Mouse (Mus musculus) limb, embryonic 12.5 days (tissue): Measurements from ENCODE around the gene Ltbp4. TPM values are rescaled to one million over a fixed set of nuclear protein-coding genes. Genes with fewer than 3 reads are reported as not detected.

Experiments used
- ATAC-seq: fragments of 200-750 bp; cut with Nextera tagmentation; 2 replicates; pipeline ENCODE4 v1.8.0; 2017; ENCODE audit warnings: low read depth, moderate TSS enrichment; ENCODE audit not compliant: insufficient number of reproducible peaks, insufficient read depth, low FRiP score, low TSS enrichment
- H3K27ac ChIP-seq: fragments of 300-500 bp; sonication (generic); 2 replicates; pipeline ENCODE4 v1.5.1; 2016; ENCODE audit warnings: mild to moderate bottlenecking, moderate library complexity
- H3K27me3 ChIP-seq: fragments of 300-500 bp; sonication (generic); 2 replicates; pipeline ENCODE4 v1.6.1; 2016; ENCODE audit warnings: mild to moderate bottlenecking, moderate library complexity
- H3K36me3 ChIP-seq: fragments of 300-500 bp; sonication (generic); 2 replicates; pipeline ENCODE4 v1.6.1; 2016; ENCODE audit warnings: mild to moderate bottlenecking, moderate library complexity
- H3K4me1 ChIP-seq: fragments of 300-500 bp; sonication (generic); replicated peaks from 2 replicates; pipeline ENCODE4 v1.6.1; 2016
- H3K4me2 ChIP-seq: fragments of 300-500 bp; sonication (generic); 2 replicates; pipeline ENCODE4 v1.6.1; 2016; ENCODE audit warnings: mild to moderate bottlenecking, moderate library complexity
- H3K4me3 ChIP-seq: fragments of 300-500 bp; sonication (generic); replicated peaks from 2 replicates; pipeline ENCODE4 v1.5.1; 2016; ENCODE audit warnings: mild to moderate bottlenecking
- H3K9ac ChIP-seq: fragments of 300-500 bp; sonication (generic); replicated peaks from 2 replicates; pipeline ENCODE4 v1.6.1; 2016; ENCODE audit warnings: mild to moderate bottlenecking, moderate library complexity
- H3K9me3 ChIP-seq: fragments of 300-500 bp; sonication (generic); 2 replicates; pipeline ENCODE4 v1.6.1; 2016; ENCODE audit warnings: mild to moderate bottlenecking, moderate library complexity
- WGBS: fragments of 180-500 bp; shearing (Covaris S2); methylation state at CpG from one replicate; pipeline ENCODE4 v1.1.7; 2016; 5-methylcytosine and 5-hydroxymethylcytosine counted together
- polyA plus RNA-seq: library from polyadenylated mRNA; unstranded; fragments of >200 nt; fragmentation: Nextera tagmentation; extraction: Ambion mirVana; gene quantifications from 2 replicates; pipeline ENCODE4 v1.2.1, GENCODE M21; 2016

Ltbp4 gene
- polyA plus RNA-seq, 1 experiment from 2014 or later: 15.8 TPM

DNA sequence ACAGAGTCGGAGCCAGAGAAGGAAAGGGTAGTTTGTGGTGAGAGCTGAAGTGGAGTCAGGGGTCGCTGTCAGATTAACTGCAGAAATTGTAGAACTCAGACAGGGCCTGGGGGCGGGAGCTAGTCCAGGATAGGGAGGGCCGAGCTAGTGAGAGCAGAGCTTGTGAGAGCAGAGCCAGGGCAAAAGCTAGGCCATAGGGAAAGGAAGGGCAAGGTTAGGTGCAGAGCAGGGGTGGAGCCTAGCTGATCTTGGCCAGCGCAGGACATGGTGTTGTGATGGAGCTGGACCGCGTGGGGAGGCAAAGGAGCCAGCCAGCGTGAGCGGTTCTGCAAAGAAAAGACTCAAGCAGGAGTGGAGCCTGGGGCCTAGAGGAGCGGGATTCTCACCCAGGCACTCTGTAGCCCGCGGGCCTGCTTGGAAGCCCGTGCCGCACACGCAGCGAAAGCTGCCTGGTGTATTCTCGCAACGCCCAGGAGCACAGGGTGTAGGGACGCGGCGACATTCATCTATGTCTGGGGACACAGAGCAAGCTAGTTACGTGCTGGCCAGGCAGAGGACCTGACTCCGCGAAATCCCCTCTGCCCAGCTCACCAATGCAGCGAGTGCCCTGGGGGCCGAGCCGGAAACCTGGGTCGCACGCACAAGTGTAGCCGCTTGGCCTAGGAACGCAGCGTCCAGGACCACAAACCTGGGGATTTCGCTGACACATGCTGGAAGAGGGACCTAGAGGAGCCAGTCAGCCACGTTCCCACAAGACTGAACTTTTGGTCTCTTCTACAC, 11.2 kb downstream of the Ltbp4 start:
- Histone ChIP-seq H3K27ac (no peak overlapping the region), H3K27me3 (peaks cover 94% of the 10 kb centered on the region), H3K4me1 (peaks cover 34% of the 10 kb centered on the region), H3K9ac (no peak overlapping the region; the same call in 1 of the 2 replicates), H3K4me2 (peak overlapping the region; percentile 57), H3K9me3 (no peaks in the 10 kb centered on the region), H3K36me3 (no peaks in the 10 kb centered on the region), H3K4me3 (peak overlapping the region; percentile 36)
- 29% methylated on average over 34 of the region's 34 CpGs for WGBS
- ATAC-seq: no peak

DNA sequence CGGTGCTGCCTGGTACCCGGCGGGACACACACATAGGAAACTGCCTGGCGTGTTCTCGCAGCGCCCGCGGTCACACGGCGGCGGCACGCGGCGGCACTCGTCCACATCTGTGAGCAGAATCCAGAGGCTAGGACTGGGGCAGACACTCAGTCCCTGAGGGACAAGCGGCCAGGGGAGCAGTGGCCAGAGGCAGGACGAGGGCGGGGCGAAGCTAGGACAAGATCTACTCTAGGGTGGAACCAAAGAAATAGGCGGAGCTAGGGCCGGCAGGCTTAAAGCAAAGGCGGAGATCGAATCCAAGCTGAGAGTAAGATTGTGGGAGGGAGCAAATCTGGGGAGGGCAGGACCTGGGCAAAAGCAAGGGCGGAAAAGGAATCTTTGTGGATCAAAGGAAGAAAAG, 11.8 kb downstream of the Ltbp4 start:
- H3K9ac ChIP-seq: no peak overlapping the region; the same call in 1 of the 2 replicates

DNA sequence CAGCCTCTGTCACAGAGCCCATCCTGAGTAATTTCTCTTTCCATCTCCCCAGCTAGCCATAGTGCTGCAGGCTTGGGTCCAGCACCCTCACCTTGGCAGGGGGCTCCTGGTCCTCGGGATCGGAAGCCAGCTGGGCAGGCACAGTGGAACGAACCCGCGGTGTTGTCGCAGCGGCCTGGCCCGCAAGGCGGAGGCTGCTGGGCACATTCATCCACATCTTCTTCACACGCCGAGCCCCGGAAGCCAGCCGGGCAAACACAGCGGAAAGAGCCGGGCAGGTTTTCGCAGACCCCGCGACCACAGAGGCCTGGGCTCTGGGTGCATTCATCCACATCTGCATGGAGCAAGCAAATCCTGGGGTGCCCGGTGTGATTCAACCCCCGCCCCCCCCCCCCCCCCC, 12.6 kb downstream of the Ltbp4 start:
- WGBS: 46% methylated on average over 18 of the region's 20 CpGs
- no peaks in the 10 kb centered on the region for H3K36me3 ChIP-seq
- H3K9me3 ChIP-seq: no peaks in the 10 kb centered on the region
- no peak for ATAC-seq
- H3K4me2 ChIP-seq: peak overlapping the region; percentile 57; the same call in 1 of the 2 replicates
- peaks cover 25% of the 10 kb centered on the region for H3K4me1 ChIP-seq
- no peak overlapping the region; the same call in 1 of the 2 replicates for H3K4me3 ChIP-seq
- no peak overlapping the region for H3K27ac ChIP-seq
- peaks cover 82% of the 10 kb centered on the region for H3K27me3 ChIP-seq
- no peak overlapping the region for H3K9ac ChIP-seq

More for the DNA sequence above, 11.8 kb downstream of the Ltbp4 start:
- H3K27ac ChIP-seq: no peak overlapping the region
- peak overlapping the region; percentile 57 for H3K4me2 ChIP-seq
- H3K9me3 ChIP-seq: no peaks in the 10 kb centered on the region
- H3K4me1 ChIP-seq: peaks cover 28% of the 10 kb centered on the region
- H3K4me3 ChIP-seq: peak overlapping the region; percentile 36
- H3K27me3 ChIP-seq: peaks cover 90% of the 10 kb centered on the region
- whole genome bisulfite sequencing: under 1% methylated on average over 24 of the region's 24 CpGs
- ATAC-seq: no peak; the same call in 1 of the 2 replicates
- H3K36me3 ChIP-seq: no peaks in the 10 kb centered on the region

DNA sequence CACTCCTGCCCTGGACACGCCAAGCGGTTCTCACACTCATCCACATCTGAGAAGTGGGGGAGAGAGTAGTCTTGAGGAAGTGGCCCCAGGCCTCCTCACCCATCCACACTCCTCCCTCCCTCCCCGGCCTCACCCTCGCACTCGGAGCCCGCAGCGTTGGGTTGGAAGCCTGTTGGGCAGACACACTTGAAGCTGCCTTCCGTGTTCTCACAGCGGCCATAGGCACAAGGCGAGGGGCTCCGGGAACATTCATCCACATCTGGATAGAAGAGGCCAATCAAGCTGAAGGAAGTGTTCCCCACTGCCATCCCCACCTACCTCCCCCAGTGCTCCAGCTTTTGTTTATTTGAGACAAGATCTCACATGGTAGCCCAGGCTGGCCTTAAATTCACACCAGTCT, 13.3 kb downstream of the Ltbp4 start:
- Histone ChIP-seq H3K27me3 (peaks cover 75% of the 10 kb centered on the region), H3K4me3 (no peak overlapping the region), H3K27ac (no peak overlapping the region), H3K4me1 (peaks cover 19% of the 10 kb centered on the region), H3K9ac (no peak overlapping the region), H3K9me3 (no peaks in the 10 kb centered on the region), H3K4me2 (no peak overlapping the region), H3K36me3 (no peaks in the 10 kb centered on the region)
- ATAC-seq: no peak
- 94% methylated on average over 11 of the region's 11 CpGs for WGBS

DNA sequence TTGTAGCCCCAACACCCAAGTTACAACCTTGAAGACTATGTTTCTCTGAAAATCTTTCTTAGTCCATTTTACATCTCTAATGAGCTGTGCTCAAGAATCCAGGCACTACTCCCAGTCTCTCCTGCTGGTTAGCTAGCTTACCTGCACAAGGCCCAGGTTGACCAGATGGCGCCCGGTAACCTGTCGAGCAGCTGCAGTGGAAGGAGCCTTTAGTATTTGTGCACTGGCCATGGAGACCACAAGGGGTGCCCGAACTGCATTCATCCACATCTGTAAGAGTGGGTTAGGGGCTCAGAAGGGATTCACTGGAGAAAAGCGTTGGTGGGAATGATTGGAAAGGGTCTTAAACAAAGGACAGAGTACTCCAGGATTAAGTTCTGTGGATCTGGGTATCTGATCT, 14.5 kb downstream of the Ltbp4 start:
- H3K36me3 ChIP-seq: no peaks in the 10 kb centered on the region
- no peak overlapping the region for H3K4me3 ChIP-seq
- no peak for ATAC-seq
- H3K9ac ChIP-seq: no peak overlapping the region
- peaks cover 63% of the 10 kb centered on the region for H3K27me3 ChIP-seq
- peaks cover 13% of the 10 kb centered on the region for H3K4me1 ChIP-seq
- 91% methylated on average over 5 of the region's 5 CpGs for WGBS
- H3K9me3 ChIP-seq: no peaks in the 10 kb centered on the region
- no peak overlapping the region for H3K4me2 ChIP-seq
- no peak overlapping the region for H3K27ac ChIP-seq

DNA sequence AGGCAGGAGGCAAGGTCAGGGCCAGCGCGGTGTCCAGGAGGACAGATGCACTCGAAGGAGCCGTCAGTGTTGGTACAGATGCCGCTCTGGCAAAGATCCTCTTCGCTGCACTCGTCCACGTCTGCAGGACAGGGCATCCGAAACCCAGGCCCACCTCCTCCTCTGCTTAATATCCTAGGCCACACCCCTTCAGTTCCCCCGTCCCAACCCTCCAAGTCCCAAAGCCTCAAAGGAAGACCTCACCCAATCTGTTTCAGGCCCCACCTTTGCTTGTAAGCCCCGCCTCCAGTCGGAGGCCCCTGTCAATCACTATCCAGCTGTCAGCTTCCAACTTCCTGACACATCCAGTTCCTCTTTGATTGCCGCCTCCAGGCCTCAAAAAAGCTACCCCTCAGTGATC, 15.2 kb downstream of the Ltbp4 start:
- H3K4me2 ChIP-seq: no peak overlapping the region
- peaks cover 56% of the 10 kb centered on the region for H3K27me3 ChIP-seq
- H3K4me1 ChIP-seq: peaks cover 13% of the 10 kb centered on the region
- no peaks in the 10 kb centered on the region for H3K36me3 ChIP-seq
- no peak for ATAC-seq
- H3K9ac ChIP-seq: no peak overlapping the region
- H3K9me3 ChIP-seq: no peaks in the 10 kb centered on the region
- no peak overlapping the region for H3K27ac ChIP-seq
- no peak overlapping the region for H3K4me3 ChIP-seq
- WGBS: 21% methylated on average over 13 of the region's 13 CpGs

DNA sequence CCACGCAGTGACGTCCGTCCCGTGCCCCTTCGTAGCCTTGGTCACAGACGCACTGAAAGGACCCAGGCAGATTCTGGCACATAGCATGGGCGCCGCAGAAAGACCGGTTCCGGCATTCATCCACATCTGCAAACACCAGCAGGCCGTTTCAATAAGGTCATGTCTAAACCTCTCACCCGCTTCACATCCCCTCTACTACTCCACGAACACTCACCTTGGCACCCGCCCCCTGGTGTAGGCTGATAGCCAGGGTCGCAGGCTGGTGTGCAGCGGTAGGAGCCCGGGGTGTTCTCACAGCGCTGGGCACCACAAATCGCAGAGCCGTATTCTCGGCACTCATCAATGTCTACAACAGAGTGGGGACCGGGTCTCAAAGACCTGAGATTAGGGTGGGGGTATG, 18.1 kb downstream of the Ltbp4 start:
- Histone ChIP-seq H3K27ac (no peak overlapping the region), H3K9ac (no peak overlapping the region), H3K4me1 (no peaks in the 10 kb centered on the region), H3K4me3 (no peak overlapping the region), H3K4me2 (no peak overlapping the region), H3K27me3 (peaks cover 27% of the 10 kb centered on the region), H3K9me3 (peaks cover 2% of the 10 kb centered on the region), H3K36me3 (no peaks in the 10 kb centered on the region)
- ATAC-seq: no peak
- 88% methylated on average over 22 of the region's 22 CpGs for WGBS

DNA sequence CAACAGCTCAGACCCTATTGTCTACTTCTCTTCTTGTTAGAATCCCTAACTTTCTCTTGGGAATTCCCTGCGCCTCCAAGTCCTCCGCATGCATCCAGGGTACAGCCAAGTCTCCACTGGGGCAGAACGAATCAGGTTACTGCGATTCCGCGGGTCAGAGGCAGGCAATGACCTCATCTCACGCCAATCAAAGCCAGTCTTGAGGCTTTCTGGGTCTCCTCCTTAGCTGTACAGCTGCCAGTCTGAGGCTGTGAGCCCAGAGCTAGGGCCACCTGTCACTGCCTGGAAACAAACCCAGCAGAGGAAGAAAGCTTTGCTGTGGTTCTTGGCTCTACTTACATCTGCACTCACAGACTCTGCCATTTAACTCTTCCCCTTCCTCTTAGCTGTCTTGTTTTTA, 21.5 kb downstream of the Ltbp4 start:
- Histone ChIP-seq H3K4me1 (no peaks in the 10 kb centered on the region), H3K4me2 (no peak overlapping the region), H3K9ac (no peak overlapping the region), H3K4me3 (no peak overlapping the region), H3K9me3 (peaks cover 17% of the 10 kb centered on the region), H3K27ac (no peak overlapping the region), H3K36me3 (peaks cover 9% of the 10 kb centered on the region; the same call in 1 of the 2 replicates), H3K27me3 (peaks cover 9% of the 10 kb centered on the region)
- WGBS: 42% methylated on average over 7 of the region's 7 CpGs
- 0 out of 2 replicates have a peak, but pooled peaks have one; percentile 62 for ATAC-seq

DNA sequence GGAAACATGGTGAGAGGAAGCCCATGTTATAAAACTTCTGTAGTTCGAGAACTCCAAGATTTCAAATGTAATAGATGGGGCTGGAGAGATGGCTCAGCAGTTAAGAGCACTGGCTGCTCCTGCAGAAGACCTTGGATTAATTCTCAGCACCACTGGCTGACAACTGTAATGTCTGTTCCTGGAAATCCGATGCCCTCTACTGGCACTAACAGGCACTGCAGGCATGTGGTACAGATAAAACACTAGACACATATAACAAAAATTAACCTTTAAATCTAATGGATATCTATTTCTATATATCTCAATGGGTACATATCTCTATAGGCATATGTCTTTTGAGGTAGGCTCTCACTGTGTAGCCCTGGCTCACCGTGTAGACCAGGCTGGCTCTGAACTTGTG, 23.1 kb downstream of the Ltbp4 start:
- H3K4me3 ChIP-seq: no peak overlapping the region
- H3K4me2 ChIP-seq: no peak overlapping the region

DNA sequence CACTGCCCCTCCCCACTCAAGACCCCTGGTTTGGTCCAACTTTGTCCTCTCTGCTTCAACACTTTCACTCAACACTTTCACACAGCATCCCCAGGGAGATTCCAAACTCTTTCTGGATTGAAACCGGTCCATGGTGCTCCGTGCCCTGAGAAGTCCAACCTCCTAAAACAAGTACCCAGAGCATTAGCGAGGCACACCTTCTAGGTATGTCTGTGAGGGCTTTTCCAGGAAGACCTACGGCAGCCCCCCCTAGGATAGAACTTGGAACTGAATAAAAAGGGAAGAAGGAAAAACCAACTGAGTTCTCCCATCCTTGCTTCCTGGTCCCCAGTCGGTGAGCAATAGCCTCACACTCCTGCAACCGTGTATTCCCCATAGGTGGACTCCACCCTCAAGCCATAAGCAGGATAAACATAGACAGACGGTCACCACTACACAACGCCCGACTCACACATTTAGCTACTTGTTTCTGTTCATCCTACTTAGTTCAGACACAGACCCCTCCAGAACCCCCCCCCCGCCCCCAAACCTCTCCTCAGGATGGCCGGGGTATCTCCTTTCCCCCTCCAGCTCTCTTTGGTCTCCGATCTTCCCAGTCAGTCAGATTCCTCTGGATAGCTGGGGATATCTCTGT, 25.7 kb downstream of the Ltbp4 start:
- H3K9me3 ChIP-seq: peaks cover 17% of the 10 kb centered on the region
- H3K4me2 ChIP-seq: no peak overlapping the region
- H3K4me1 ChIP-seq: peaks cover 16% of the 10 kb centered on the region
- peaks cover 27% of the 10 kb centered on the region for H3K27me3 ChIP-seq
- H3K36me3 ChIP-seq: peaks cover 9% of the 10 kb centered on the region; the same call in 1 of the 2 replicates
- 87% methylated on average over 12 of the region's 12 CpGs for WGBS
- H3K4me3 ChIP-seq: no peak overlapping the region
- H3K27ac ChIP-seq: no peak overlapping the region
- no peak for ATAC-seq
- no peak overlapping the region for H3K9ac ChIP-seq

More for the DNA sequence above, 23.1 kb downstream of the Ltbp4 start:
- Histone ChIP-seq H3K36me3 (peaks cover 9% of the 10 kb centered on the region; the same call in 1 of the 2 replicates), H3K27ac (no peak overlapping the region), H3K4me1 (peaks cover 6% of the 10 kb centered on the region), H3K9ac (no peak overlapping the region), H3K9me3 (peaks cover 17% of the 10 kb centered on the region), H3K27me3 (peaks cover 23% of the 10 kb centered on the region)
- ATAC-seq: no peak
- WGBS: 88% methylated on average over 3 of the region's 3 CpGs

DNA sequence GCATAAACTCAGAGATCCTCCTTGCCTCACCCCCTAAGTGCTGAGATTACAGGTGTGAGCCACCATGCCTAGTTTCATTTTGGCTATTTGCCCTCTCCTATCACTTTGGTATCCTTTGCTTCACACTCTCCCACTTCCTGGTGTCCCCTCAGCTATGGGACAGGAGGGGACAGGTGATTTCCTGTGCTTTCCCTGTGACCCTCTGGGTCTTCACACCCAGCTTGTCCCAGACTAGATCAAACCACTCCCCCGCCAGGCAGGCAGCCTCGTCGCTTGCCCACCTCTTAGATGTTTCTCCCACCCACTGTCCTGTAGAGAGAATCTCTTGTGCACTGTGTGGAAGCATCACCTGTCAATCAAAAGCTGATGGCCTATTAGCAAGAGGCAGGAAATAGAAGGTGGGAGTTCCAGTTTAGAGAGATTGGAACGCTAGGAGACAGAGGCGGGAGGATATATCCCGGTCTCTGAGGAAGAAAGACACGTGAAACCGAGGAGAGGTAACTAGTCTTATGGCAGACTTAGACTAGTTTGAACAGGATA, 26.4 kb downstream of the Ltbp4 start:
- peaks cover 27% of the 10 kb centered on the region for H3K27me3 ChIP-seq
- 37% methylated on average over 8 of the region's 8 CpGs for WGBS
- H3K4me2 ChIP-seq: no peak overlapping the region
- peaks cover 17% of the 10 kb centered on the region for H3K9me3 ChIP-seq
- no peak for ATAC-seq
- 0 out of 2 replicates have a peak overlapping the region, but pooled peaks have one; percentile 13 for H3K9ac ChIP-seq
- no peak overlapping the region for H3K27ac ChIP-seq
- H3K4me3 ChIP-seq: no peak overlapping the region
- H3K36me3 ChIP-seq: peaks cover 9% of the 10 kb centered on the region; the same call in 1 of the 2 replicates
- H3K4me1 ChIP-seq: peaks cover 16% of the 10 kb centered on the region
